Mouse (Mus musculus) G1E (cell line): Measurements from ENCODE around the gene Ccdc134.

ENCODE experiments used
- CTCF ChIP-seq: IDR thresholded peaks from 2 replicates; pipeline ENCODE4 v1.5.1; 2012; ENCODE audit warnings: low read depth, low read length, inconsistent platforms, mixed read lengths
- GATA1 ChIP-seq: IDR thresholded peaks from 2 replicates; pipeline ENCODE4 v1.6.1; 2012; ENCODE audit warnings: borderline replicate concordance, low read length, inconsistent platforms, mixed read lengths
- POLR2AphosphoS5 ChIP-seq: IDR thresholded peaks from 2 replicates; pipeline ENCODE4 v1.6.1; 2012; ENCODE audit warnings: low read depth, low read length, inconsistent platforms; ENCODE audit not compliant: insufficient replicate concordance
- TAL1 ChIP-seq: conservative IDR thresholded peaks from 2 replicates; pipeline ENCODE4 v1.6.1; 2012; ENCODE audit warnings: low read depth, low read length, inconsistent platforms, mixed read lengths

DNA sequence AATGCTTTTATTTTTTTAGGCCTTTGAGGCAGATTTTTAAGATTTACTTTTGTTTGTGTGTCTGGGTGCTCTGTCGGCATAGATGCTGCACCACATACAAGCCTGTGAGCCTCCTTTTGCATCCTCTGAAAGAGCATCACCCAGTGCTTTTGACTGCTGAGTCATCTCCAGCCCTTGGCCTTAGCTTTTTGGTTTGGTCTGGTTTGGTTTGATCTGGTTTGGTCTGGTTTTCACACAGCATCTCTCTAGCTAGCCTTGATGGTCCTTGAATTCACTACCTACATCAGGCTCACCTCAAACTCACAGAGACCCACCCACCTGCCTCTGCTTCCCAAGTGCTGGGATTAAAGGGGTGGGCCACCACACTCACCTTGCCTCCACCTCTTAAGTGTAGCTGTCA is 60.2 kb downstream of the Ccdc134 start:
- no peak for TF ChIP-seq GATA1
- no peak for TF ChIP-seq CTCF
- TF ChIP-seq TAL1 = no peak
- TF ChIP-seq POLR2AphosphoS5 = no peak
